Mouse (Mus musculus): ENCODE data around the gene Naip5. TPM values are rescaled to one million over a fixed set of nuclear protein-coding genes. Genes with fewer than 3 reads are reported as not detected.
"Not testable (repeated sequence)": the region's sequence is repeated elsewhere in the genome, so short reads cannot be mapped to it uniquely, and the experiment has no call there.

The Naip5 gene
- polyA plus RNA-seq, 1 experiment from 2014 or later, result 0.80 TPM

GRCm38 (mm10) chr13:100210540-100210939 is 35.6 kb downstream of the Naip5 start:
- Histone ChIP-seq H3K4me1 (ENCODE audit: control insufficient read depth, low read depth, low read length) (no peaks in the 10 kb centered on the region), H3K9ac (ENCODE audit: low read depth, low read length) (no peak overlapping the region), H3K27me3 (ENCODE audit: control insufficient read depth, insufficient read depth, low read depth, low read length) (no peaks in the 10 kb centered on the region), H3K4me3 (ENCODE audit: low read depth, low read length) (no peak overlapping the region), H3K27ac (ENCODE audit: low read length) (no peak overlapping the region), H3K9me3 (replicated peaks; ENCODE audit: control insufficient read depth, low read length) (no peaks in the 10 kb centered on the region), H3K36me3 (ENCODE audit: control insufficient read depth, insufficient read depth) (no peaks in the 10 kb centered on the region), H3K4me2 (ENCODE audit: low read depth, low read length) (no peak overlapping the region)
- ATAC-seq (ENCODE audit: low read depth), result no peak
- WGBS (ENCODE audit: insufficient replicate concordance), result 22% methylated on average over 8 of the region's 8 CpGs

- Histone ChIP-seq H3K4me1 (ENCODE audit: control insufficient read depth, low read depth, low read length) (peaks cover 3% of the 10 kb centered on the region), H3K36me3 (ENCODE audit: control insufficient read depth, insufficient read depth) (no peaks in the 10 kb centered on the region), H3K4me3 (ENCODE audit: low read depth, low read length) (no peak overlapping the region), H3K9ac (ENCODE audit: low read depth, low read length) (no peak overlapping the region), H3K4me2 (ENCODE audit: low read depth, low read length) (no peak overlapping the region), H3K9me3 (replicated peaks; ENCODE audit: control insufficient read depth, low read length) (no peaks in the 10 kb centered on the region), H3K27ac (ENCODE audit: low read length) (no peak overlapping the region), H3K27me3 (ENCODE audit: control insufficient read depth, insufficient read depth, low read depth, low read length) (no peaks in the 10 kb centered on the region)
- no peak for ATAC-seq (ENCODE audit: low read depth)
- 55% methylated on average over 1 of the region's 1 CpGs for WGBS (ENCODE audit: insufficient replicate concordance)
These were observed 42.8 kb downstream of the Naip5 start for GRCm38 (mm10) chr13:100203319-100203718.

GRCm38 (mm10) chr13:100201659-100202333 is 44.3 kb downstream of the Naip5 start, which contains the start of gene Naip2:
Gene Naip2 (minus strand): TSS chr13:100202092.
- 4% methylated on average over 3 of the region's 3 CpGs for WGBS (ENCODE audit: insufficient replicate concordance)
- Histone ChIP-seq H3K4me2 (ENCODE audit: low read depth, low read length) (peak within 1 kb of the TSS; percentile 53), H3K27ac (ENCODE audit: low read length) (peak within 1 kb of the TSS; percentile 53), H3K4me3 (ENCODE audit: low read depth, low read length) (peak within 1 kb of the TSS; percentile 53), H3K9ac (ENCODE audit: low read depth, low read length) (peak within 1 kb of the TSS; percentile 16; the same call in 1 of the 2 replicates)
- not testable (repeated sequence) for H3K27me3 ChIP-seq (ENCODE audit: control insufficient read depth, insufficient read depth, low read depth, low read length); H3K4me1 ChIP-seq (ENCODE audit: control insufficient read depth, low read depth, low read length); H3K36me3 ChIP-seq (ENCODE audit: control insufficient read depth, insufficient read depth); H3K9me3 ChIP-seq (replicated peaks; ENCODE audit: control insufficient read depth, low read length)
- ATAC-seq (ENCODE audit: low read depth), result peak; percentile 82

GRCm38 (mm10) chr13:100200778-100201177 is 45.3 kb downstream of the Naip5 start:
- ATAC-seq (ENCODE audit: low read depth), result peak; percentile 45; the same call in 1 of the 2 replicates
- Histone ChIP-seq H3K4me3 (ENCODE audit: low read depth, low read length) (peak overlapping the region; percentile 53), H3K9ac (ENCODE audit: low read depth, low read length) (no peak overlapping the region)

GRCm38 (mm10) chr13:100195421-100195820 is 50.7 kb downstream of the Naip5 start:
- H3K27me3 ChIP-seq (ENCODE audit: control insufficient read depth, insufficient read depth, low read depth, low read length), result no peaks in the 10 kb centered on the region
- H3K4me1 ChIP-seq (ENCODE audit: control insufficient read depth, low read depth, low read length), result no peaks in the 10 kb centered on the region
- no peaks in the 10 kb centered on the region for H3K36me3 ChIP-seq (ENCODE audit: control insufficient read depth, insufficient read depth)
- H3K4me3 ChIP-seq (ENCODE audit: low read depth, low read length), result no peak overlapping the region
- no peak overlapping the region for H3K27ac ChIP-seq (ENCODE audit: low read length)
- no peak overlapping the region for H3K4me2 ChIP-seq (ENCODE audit: low read depth, low read length)
- no peak for ATAC-seq (ENCODE audit: low read depth)
- H3K9ac ChIP-seq (ENCODE audit: low read depth, low read length), result no peak overlapping the region
- H3K9me3 ChIP-seq (replicated peaks; ENCODE audit: control insufficient read depth, low read length), result no peaks in the 10 kb centered on the region
- 55% methylated on average over 3 of the region's 3 CpGs for WGBS (ENCODE audit: insufficient replicate concordance)

More at GRCm38 (mm10) chr13:100200778-100201177, 45.3 kb downstream of the Naip5 start:
- Histone ChIP-seq H3K27me3 (ENCODE audit: control insufficient read depth, insufficient read depth, low read depth, low read length) (no peaks in the 10 kb centered on the region), H3K4me1 (ENCODE audit: control insufficient read depth, low read depth, low read length) (peaks cover 3% of the 10 kb centered on the region), H3K9me3 (replicated peaks; ENCODE audit: control insufficient read depth, low read length) (no peaks in the 10 kb centered on the region), H3K4me2 (ENCODE audit: low read depth, low read length) (peak overlapping the region; percentile 53), H3K36me3 (ENCODE audit: control insufficient read depth, insufficient read depth) (no peaks in the 10 kb centered on the region), H3K27ac (ENCODE audit: low read length) (peak overlapping the region; percentile 28; the same call in 1 of the 2 replicates)

GRCm38 (mm10) chr13:100183111-100183510 is 63.0 kb downstream of the Naip5 start:
- H3K4me2 ChIP-seq (ENCODE audit: low read depth, low read length); H3K27me3 ChIP-seq (ENCODE audit: control insufficient read depth, insufficient read depth, low read depth, low read length); H3K36me3 ChIP-seq (ENCODE audit: control insufficient read depth, insufficient read depth); H3K4me3 ChIP-seq (ENCODE audit: low read depth, low read length); H3K9ac ChIP-seq (ENCODE audit: low read depth, low read length); H3K4me1 ChIP-seq (ENCODE audit: control insufficient read depth, low read depth, low read length); H3K9me3 ChIP-seq (replicated peaks; ENCODE audit: control insufficient read depth, low read length): not testable (repeated sequence)
- peak; percentile 48; the same call in 1 of the 2 replicates for ATAC-seq (ENCODE audit: low read depth)
- H3K27ac ChIP-seq (ENCODE audit: low read length), result peak overlapping the region; percentile 57; the same call in 1 of the 2 replicates

- not testable (repeated sequence) for H3K4me1 ChIP-seq (ENCODE audit: control insufficient read depth, low read depth, low read length); ATAC-seq (ENCODE audit: low read depth); H3K27me3 ChIP-seq (ENCODE audit: control insufficient read depth, insufficient read depth, low read depth, low read length); H3K27ac ChIP-seq (ENCODE audit: low read length); H3K36me3 ChIP-seq (ENCODE audit: control insufficient read depth, insufficient read depth); H3K9me3 ChIP-seq (replicated peaks; ENCODE audit: control insufficient read depth, low read length); H3K4me3 ChIP-seq (ENCODE audit: low read depth, low read length); H3K9ac ChIP-seq (ENCODE audit: low read depth, low read length); H3K4me2 ChIP-seq (ENCODE audit: low read depth, low read length)
- WGBS (ENCODE audit: insufficient replicate concordance), result 70% methylated on average over 3 of the region's 5 CpGs
These were observed 71.8 kb downstream of the Naip5 start for GRCm38 (mm10) chr13:100174360-100174759.

GRCm38 (mm10) chr13:100166378-100166777 is 79.7 kb downstream of the Naip5 start:
- H3K27ac ChIP-seq (ENCODE audit: low read length); H3K9me3 ChIP-seq (replicated peaks; ENCODE audit: control insufficient read depth, low read length); H3K4me2 ChIP-seq (ENCODE audit: low read depth, low read length); H3K27me3 ChIP-seq (ENCODE audit: control insufficient read depth, insufficient read depth, low read depth, low read length); H3K9ac ChIP-seq (ENCODE audit: low read depth, low read length); H3K36me3 ChIP-seq (ENCODE audit: control insufficient read depth, insufficient read depth); H3K4me1 ChIP-seq (ENCODE audit: control insufficient read depth, low read depth, low read length); ATAC-seq (ENCODE audit: low read depth); H3K4me3 ChIP-seq (ENCODE audit: low read depth, low read length): not testable (repeated sequence)
- 60% methylated on average over 2 of the region's 2 CpGs for WGBS (ENCODE audit: insufficient replicate concordance)

- not testable (repeated sequence) for ATAC-seq (ENCODE audit: low read depth); H3K27me3 ChIP-seq (ENCODE audit: control insufficient read depth, insufficient read depth, low read depth, low read length); H3K4me1 ChIP-seq (ENCODE audit: control insufficient read depth, low read depth, low read length); H3K27ac ChIP-seq (ENCODE audit: low read length); H3K9ac ChIP-seq (ENCODE audit: low read depth, low read length); H3K9me3 ChIP-seq (replicated peaks; ENCODE audit: control insufficient read depth, low read length); H3K4me3 ChIP-seq (ENCODE audit: low read depth, low read length); H3K36me3 ChIP-seq (ENCODE audit: control insufficient read depth, insufficient read depth); H3K4me2 ChIP-seq (ENCODE audit: low read depth, low read length)
These were observed 83.7 kb downstream of the Naip5 start for GRCm38 (mm10) chr13:100162467-100162866.

Measured in liver, embryonic 16.5 days (tissue).